25 mouse cellular contexts compared by ENCODE assay signal in genomic region chr14:24269571-24269970, GRCm38 (mm10). TPM values are rescaled to one million over a fixed set of nuclear protein-coding genes. Genes with fewer than 3 reads are reported as not detected.
DNase-seq lines count a peak whose midpoint lies in the region; ATAC-seq and TF ChIP-seq lines count a peak whose summit lies in the region.
"Had no signal": no experiment of that assay in that cellular context is flagged by ENCODE, and none has a peak within 500 bp of the region (broad histone marks: within the 10 kb centered on the region; RNA-seq: fewer than 3 reads in every experiment).

No protein-coding gene starts in this region.

- H3K4me2 ChIP-seq in lung, embryonic 14.5 days: no peak overlapping the region
- H3K4me2 ChIP-seq: embryonic facial prominence, embryonic 15.5 days; heart, embryonic 11.5 days; heart, embryonic 15.5 days; hindbrain, embryonic 14.5 days; intestine, embryonic 15.5 days had no signal

- H3K9me3 ChIP-seq in lung, embryonic 14.5 days (ENCODE audit: low read depth, low read length): no peaks in the 10 kb centered on the region
- H3K9me3 ChIP-seq: embryonic facial prominence, embryonic 15.5 days; heart, embryonic 15.5 days; hindbrain, embryonic 10.5 days; intestine, embryonic 15.5 days had no signal

- ATAC-seq in lung, embryonic 14.5 days (ENCODE audit: insufficient read depth): no peak
- ATAC-seq: activated CD4-positive, CD25-positive, alpha-beta regulatory T cell, adult 4 months; forebrain, embryonic 16.5 days; intestine, embryonic 15.5 days had no signal

- peak; percentile 28 for DNase-seq in lung, embryonic 14.5 days
- no peak for DNase-seq in lung, postnatal 10 days
- DNase-seq in 3134 (ENCODE audit: extremely low read depth, insufficient read length, low spot score) (peak; percentile 8), MN1 (ENCODE audit: low spot score) (peak; percentile 24), ZHBTc4 (ENCODE audit: low read depth, low spot score) (peak; percentile 52)
- no peak for DNase-seq in embryo, embryonic 10 days (ENCODE audit: low spot score)
- DNase-seq in urinary bladder, adult 2 months (ENCODE audit: low spot score): no peak
- DNase-seq: adrenal gland, postnatal 14 days; cerebellum, adult 18-20 months; cerebellum, adult 9-11 months; cerebellum, postnatal 36 days; gastrocnemius, postnatal 14 days; heart, adult 2 months had no signal

- no peaks in the 10 kb centered on the region for H3K27me3 ChIP-seq in lung, embryonic 14.5 days (ENCODE audit: insufficient read depth, low read length)
- H3K27me3 ChIP-seq: embryonic facial prominence, embryonic 15.5 days; heart, embryonic 15.5 days; intestine, embryonic 15.5 days had no signal

- no peaks in the 10 kb centered on the region for H3K4me1 ChIP-seq in lung, embryonic 14.5 days (ENCODE audit: insufficient read depth)
- H3K4me1 ChIP-seq: embryonic facial prominence, embryonic 15.5 days; heart, embryonic 15.5 days; intestine, embryonic 15.5 days had no signal

- H3K4me3 ChIP-seq in lung, embryonic 14.5 days (ENCODE audit: low read depth, low read length): no peak overlapping the region
- H3K4me3 ChIP-seq: embryonic facial prominence, embryonic 15.5 days; erythroblast, embryonic 14.5 days; heart, adult 2 months; heart, embryonic 15.5 days; hindbrain, embryonic 10.5 days; intestine, embryonic 15.5 days had no signal

- no peak for TF ChIP-seq CTCF in lung, embryonic 14.5 days (IDR thresholded peaks at IDR 0.05; ENCODE audit: low read depth)

- H3K36me3 ChIP-seq in lung, embryonic 14.5 days (ENCODE audit: insufficient read depth): no peaks in the 10 kb centered on the region
- H3K36me3 ChIP-seq: embryonic facial prominence, embryonic 15.5 days; heart, embryonic 15.5 days; hindbrain, embryonic 10.5 days; intestine, embryonic 15.5 days had no signal

- H3K27ac ChIP-seq in lung, embryonic 14.5 days (ENCODE audit: low read depth): no peak overlapping the region; the same call in 1 of the 2 replicates
- H3K27ac ChIP-seq: embryonic facial prominence, embryonic 15.5 days; heart, adult 2 months; heart, embryonic 15.5 days; hindbrain, embryonic 10.5 days; hindbrain, embryonic 14.5 days; intestine, embryonic 15.5 days had no signal

- no peak overlapping the region for H3K9ac ChIP-seq in lung, embryonic 14.5 days
- H3K9ac ChIP-seq: embryonic facial prominence, embryonic 15.5 days; heart, embryonic 15.5 days; hindbrain, embryonic 14.5 days; intestine, embryonic 15.5 days had no signal

- WGBS in lung, embryonic 14.5 days: 59% methylated on average over 1 of the region's 1 CpGs

RNA-seq across cellular contexts. Expression of gene E330034G19Rik, which starts 23.4 kb away (rescaled TPM):
- polyA plus RNA-seq in lung, embryonic 14.5 days (2014; fragmentation: Nextera tagmentation; extraction: Ambion mirVana): not detected in 2 replicates
- not detected in 2 replicates for polyA plus RNA-seq in urinary bladder, adult 2 months (2012; rRNA removed)
- polyA plus RNA-seq: activated CD4-positive, CD25-positive, alpha-beta regulatory T cell, adult 4 months; C2C12; embryonic facial prominence, embryonic 11.5 days; erythroblast, embryonic 14.5 days; forebrain, embryonic 11.5 days; forebrain, embryonic 16.5 days; heart, adult 2 months; heart, embryonic 11.5 days; heart, embryonic 15.5 days; hindbrain, embryonic 10.5 days; hindbrain, embryonic 14.5 days; intestine, embryonic 15.5 days had no signal

RNA-seq across cellular contexts. Expression of gene Dlg5, which starts 23.9 kb away (rescaled TPM):
- 25.8 and 28.9 TPM in 2 replicates for polyA plus RNA-seq in lung, embryonic 14.5 days (2014; fragmentation: Nextera tagmentation; extraction: Ambion mirVana)
- 19.2 and 24.0 TPM in 2 replicates for polyA plus RNA-seq in urinary bladder, adult 2 months (2012; rRNA removed)

Comparison
In these comparisons a context has a peak if more than half of its experiments do, and no peak if none do; other contexts are left out.
1. DNase-seq: peak in lung, embryonic 14.5 days (single experiment), 3134 (single experiment), MN1 (single experiment) and ZHBTc4 (single experiment); none in lung, postnatal 10 days (single experiment), embryo, embryonic 10 days (single experiment) and urinary bladder, adult 2 months (single experiment).